Mouse (Mus musculus) frontal cortex, postnatal 10 days (tissue): ENCODE data around the gene Fxyd5.

Experiments
- DNase-seq, 2 experiments: peaks; one replicate each; pipeline ENCODE4 v3.0.0; 2022; ENCODE audit warnings: low spot score in 2 of 2, mixed read lengths in 1 of 2

Fxyd5 gene

DNA sequence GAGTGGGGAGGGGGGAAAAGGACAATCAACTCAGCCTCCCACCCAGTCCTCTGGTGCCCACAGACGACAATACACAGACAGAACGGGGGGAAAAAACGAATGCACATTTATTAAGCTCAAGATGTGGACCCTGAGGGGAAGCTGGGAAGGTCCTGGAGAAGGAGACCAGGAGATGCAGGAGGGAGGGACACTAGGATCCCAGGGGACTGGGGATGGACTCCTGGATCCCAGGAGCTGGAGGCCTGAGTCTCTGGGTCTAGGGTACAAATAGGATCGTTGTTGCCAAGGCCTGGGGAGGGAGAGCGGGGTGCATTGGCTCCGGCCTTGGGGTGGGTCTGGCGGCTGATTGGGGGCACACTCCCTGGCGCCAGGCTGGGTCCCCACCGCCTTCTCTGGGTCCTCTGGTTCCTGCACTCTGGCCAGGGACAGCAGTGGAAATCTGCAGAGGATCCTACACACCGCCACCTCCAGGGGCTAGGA, at the start of gene Fxyd5:
Gene Fxyd5, minus strand, starts transcription at position 51 of the 480 bp plus-strand sequence.
- DNase-seq, result no peak

DNA sequence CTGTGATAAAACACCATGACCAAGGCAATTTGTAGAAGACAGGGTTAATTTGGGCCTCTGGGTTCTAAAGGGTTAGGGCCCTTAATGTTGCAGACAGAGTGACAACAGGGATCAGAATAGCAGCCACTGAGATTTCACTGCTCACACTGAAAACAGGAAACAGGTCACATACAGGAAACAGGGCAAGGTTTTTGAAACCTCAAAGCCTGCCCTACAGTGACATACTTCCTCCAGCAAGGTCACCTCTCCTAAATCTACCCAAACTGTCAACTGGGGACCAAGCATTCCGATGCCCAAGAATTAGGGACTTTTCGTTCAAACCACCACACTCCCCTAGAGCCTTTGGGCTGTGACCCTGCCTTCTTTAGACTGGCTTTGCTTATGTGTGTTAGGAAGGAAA, 47.4 kb upstream of the Fxyd5 start:
- DNase-seq, result no peak

DNA sequence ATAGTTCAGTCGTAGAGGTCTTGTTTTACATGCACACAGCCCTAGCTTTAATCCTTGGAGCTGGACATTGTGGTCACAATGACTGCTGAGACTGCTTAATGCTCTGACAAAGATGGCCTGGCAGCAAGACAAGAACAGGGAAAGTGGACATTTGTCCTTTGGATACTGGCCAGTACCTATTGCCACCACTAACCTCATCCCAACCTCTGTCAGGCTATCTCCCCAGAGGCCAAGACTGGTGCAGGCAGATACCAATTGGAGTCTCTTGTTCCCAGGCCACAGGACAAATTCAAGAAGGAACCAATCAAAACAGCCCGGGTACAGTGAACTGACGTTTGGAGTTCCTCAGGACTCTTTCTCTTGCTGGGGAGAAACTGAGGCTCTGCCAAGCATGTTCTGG, 45.9 kb upstream of the Fxyd5 start:
- DNase-seq, result no peak

DNA sequence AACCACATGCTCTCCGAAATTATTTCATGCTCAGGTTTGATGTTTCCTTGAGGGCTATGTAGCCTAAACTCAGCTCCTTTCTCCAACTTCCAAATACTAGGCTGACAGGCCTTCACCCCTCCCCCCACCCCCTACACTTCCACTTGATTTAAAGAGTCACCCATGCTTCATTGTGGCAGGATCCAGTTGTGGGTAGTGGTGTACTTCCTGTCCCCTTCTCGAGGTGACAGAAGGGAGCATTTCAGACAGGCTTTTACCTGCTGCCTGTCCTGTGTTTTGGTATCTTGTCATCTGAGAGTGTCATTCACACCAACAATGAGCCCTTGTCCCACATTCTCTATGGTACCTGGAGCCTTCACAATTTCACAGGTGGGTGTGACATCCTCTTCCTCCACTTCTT, 45.0 kb upstream of the Fxyd5 start:
- DNase-seq, result no peak

DNA sequence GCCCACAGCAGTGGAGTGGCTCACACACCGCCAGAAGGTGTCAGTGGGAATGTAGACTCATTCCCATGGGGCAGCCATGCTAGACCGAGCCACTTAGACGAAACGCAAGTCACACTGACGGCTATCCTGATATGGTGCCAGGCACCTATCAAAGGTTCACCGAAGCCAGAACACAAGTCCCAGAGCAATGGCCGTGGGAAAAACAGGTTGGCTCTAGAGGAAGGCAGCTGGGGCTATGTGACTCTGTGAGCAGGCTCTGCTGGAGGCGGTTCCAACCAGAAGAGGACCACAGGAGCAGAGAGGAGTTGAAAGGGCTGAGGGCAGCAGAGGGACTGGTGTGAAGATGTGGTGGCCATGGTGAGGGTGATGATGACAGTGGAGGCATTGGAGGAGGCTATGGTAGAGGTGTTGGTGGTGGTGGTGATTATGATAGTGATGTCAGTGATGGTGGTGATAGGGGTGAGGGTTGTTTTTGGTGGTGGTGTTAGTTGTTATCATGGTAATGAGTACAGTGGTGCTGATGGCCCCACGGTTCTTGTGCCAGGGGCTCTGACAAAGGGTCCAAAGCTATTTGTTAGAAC, 44.0 kb upstream of the Fxyd5 start:
- DNase-seq, result no peak

DNA sequence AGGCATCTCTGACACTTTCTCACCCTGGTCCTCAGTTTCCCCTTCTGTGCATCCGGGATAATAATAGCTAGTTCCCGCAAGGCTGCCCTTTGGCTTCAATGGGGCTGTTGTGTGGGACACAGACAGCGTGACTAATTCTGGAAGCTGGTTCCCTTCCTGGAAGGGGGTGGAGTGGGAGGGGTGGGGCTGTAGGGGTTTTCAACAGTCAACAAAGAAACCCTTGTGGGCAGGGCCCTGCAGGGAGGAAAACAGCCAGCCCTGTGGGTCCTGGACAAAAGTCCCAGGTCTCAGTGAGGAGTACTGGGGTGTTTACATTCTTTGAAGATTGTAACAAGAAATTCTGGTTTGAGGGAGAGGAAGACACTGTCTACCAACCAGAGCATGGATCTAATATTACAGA, 42.9 kb upstream of the Fxyd5 start:
- DNase-seq, result no peak

DNA sequence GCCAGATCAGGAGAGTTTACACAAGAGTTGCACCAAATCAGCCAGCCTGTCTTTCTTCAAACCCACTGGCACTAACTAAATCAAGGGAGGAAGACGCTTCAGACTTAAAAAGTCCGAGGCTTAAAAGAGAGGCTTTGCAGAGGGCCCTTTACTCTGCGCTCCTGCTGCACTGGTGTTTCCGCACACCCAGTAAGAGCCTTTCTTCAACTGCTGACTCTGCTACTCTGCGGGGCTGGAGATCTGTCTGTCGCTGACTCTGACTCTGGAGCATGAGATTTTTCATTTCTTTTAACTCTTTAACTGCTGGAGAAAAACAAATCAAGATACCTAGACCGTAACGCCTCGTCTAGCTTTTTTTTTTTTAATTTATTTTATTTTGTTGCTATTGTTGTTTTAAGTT, 41.9 kb upstream of the Fxyd5 start:
- no peak for DNase-seq

DNA sequence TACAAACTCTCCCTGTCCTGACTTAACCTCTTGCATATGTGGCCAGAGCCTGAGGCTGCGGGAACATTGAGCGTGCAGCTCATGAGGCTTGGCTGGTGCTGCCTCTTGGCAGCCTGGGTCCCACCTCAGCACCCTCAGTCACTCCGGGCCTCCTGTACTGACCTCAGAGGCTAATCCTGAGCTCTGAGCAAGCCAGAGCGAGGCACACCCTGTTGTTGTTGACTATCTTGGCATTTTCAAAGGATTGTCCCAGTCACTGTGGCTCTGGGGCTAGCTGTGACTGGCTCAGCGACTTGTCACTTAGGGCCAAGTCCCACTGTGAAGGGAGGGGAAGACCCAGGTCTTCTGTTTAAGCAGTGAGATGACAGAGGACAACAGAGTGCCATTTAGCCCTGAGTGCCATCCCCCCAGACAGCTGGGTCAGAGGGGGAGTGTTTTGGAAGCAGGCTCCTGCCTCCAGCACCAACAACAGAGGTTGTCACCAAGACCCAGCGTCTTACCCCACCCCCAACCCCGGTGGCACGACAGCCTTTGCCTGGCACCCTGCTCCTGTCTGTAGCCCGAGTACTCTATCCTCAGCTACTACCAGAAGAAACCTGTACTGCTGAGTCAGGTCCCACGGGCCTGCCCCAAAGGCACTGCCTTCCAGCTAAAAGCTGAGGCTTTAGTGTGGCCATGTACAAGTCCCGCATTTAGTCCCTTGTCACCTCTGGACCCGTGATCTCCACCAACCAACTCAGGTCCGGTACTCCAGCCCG, 40.7 kb upstream of the Fxyd5 start:
- DNase-seq, result peak; percentile 46 to 47

DNA sequence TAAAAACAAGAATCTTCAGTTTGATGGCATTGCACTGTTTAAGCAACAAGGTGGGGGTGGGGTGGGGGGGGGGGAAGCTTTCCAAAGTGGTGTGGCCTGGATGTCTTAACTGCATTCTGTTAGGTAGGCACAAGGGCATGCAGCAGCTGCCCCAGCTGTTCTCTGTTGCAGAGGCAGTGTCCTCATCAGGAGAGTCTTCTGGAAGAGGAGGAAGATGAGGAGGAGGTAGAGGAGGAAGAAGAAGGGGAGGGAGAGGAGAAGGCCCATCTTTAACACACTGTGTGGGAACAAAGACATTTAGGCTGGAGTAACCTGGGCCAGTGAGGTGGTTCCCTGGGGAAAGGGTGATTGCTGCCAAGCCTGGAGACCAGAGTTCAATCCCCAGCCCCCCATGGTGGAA, 39.8 kb upstream of the Fxyd5 start:
- DNase-seq, result no peak

DNA sequence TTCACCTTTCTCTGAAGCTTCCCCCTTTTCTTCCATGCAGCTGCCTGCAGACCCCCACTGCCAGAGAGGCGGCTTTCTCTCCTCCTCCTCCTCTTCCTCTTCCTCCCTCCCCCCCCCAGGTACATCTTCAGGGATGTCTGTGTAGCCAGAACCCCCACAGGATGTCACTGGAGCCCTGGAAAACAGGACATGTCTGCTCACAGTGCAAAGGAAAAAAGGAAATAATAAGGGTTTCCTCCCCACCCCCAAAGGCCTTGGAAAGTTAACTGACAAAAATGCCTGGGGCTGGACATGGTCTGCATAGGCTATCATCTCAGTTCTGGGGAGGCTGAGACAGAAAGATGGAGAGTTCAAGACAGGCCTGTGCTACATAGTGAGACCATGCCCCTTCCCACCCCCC, 38.8 kb upstream of the Fxyd5 start:
- no peak for DNase-seq

DNA sequence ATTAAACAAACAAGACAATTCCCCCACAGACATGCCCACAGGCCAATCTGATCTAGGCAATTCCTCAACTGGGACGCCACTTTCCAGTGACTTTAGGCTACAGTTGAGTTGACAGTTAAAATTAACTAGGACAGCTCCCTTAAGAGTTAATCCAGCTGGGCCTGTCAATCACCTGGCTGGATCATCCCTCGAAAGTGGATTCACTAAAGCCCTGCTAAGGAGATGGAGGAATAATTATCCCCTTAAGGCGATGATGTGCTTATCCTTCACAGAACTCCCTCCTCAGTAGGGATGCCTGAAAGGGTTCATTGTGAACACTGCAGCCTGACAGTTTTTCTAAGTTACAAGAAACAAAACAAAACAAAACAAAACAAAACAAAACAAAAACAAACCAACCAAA, 38.3 kb upstream of the Fxyd5 start:
- no peak for DNase-seq

DNA sequence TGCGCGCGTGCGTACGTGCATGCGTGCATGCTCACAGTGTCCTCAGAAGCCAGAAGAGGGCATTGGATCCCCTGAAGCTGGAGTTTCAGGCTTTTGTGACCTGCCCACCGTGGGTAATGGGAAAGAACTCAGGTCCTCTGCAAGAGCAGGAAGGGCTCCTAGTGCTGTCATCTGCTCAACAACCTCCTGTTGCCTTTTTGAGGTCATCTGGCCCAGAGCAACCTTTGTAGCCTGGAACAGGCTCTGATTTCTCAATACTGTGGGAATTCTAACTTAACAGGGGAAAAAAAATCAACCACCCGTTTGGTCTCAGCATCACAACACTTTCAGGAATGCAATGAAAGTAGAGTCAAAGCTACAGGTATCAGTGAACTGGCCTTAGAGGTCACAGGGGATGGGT, 37.4 kb upstream of the Fxyd5 start:
- DNase-seq, result no peak

DNA sequence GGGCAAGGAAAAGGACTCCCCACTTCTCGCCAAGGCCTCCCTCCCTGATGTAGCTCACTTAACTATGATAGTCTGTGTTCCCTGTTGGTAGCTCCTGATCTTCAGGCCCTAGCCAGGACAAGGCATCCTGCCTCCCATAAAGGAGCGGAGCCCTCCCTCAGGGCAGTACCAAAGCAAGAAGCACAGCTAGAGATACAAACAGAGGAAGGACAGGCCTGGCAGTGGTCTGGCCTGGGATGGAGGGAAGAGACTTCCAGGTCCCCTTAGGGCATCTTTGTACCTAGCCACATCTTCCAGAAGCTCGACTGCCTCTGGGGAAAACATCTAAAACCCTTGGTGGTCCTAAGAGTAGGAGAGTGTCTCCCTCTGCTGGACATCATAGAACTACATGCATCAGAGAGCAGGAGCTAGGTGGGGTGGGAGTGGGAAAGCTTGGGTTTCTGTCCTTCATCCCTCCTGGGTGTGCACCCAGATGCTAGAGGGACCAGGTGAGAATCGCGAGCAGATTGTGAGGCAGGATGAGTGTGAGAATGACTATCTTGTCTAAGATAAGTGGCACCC, 35.7 kb upstream of the Fxyd5 start:
- peak in 1 of 2 experiments; percentile 55 for DNase-seq

DNA sequence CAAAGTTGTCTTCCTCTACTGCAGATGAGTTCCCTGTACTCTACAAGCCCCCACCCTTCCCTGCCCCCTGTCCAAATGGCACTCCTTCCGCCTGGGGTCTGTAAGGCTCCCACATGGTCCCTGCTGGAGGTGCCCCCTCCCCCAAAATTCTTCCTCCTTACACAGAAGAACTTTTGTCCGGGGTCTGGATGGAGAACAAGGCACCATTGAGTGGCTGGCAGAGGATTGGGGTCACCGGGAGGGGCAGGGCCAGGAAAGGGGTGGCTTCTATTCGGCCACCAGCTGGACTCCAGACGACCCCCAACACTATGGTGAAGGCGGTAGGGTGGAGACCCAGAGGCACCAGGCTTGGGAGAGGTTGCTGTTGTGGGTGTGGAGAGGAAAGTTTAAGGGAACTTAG, 35.2 kb upstream of the Fxyd5 start:
- DNase-seq, result peak; percentile 57 to 69

DNA sequence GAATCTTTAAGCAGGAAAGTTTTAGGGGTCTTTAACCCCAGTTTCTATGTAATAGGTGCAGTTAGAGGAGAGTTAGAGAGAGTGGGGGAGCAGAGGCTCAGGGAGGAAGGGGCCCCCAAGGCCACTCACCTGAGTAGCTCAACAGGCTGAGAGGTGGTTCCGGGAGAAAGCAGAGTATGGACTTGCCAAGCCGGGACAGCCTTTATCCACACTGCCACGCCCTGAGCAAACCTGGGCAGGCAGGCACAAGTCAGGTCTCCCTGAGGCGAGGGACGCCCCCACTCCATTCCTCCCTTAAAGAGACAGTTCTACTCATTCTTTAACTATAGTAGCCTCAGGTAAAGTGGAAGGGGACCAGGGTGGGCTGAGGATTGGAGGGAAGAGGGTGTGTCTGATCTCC, 34.2 kb upstream of the Fxyd5 start, which contains the start of gene Fxyd3:
Gene Fxyd3, minus strand, starts transcription at position 213 of the 400 bp plus-strand sequence.
- no peak for DNase-seq

DNA sequence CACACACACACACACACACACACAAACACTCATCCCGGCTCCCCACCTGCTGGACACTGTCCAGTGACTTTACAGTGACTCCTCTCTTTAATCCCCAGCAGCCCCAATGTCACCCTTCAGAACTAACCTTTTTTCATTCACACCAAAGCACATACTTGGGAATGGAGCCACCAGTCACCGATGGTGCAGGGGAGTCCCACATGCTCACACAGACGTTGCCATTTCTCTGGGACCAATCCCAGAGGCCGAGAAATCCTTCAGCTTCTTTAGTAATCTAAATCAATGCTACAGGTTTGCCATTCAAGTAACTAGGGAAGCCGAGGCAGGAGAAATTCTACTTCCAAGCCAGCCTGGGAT, 32.4 kb upstream of the Fxyd5 start:
- DNase-seq, result no peak

DNA sequence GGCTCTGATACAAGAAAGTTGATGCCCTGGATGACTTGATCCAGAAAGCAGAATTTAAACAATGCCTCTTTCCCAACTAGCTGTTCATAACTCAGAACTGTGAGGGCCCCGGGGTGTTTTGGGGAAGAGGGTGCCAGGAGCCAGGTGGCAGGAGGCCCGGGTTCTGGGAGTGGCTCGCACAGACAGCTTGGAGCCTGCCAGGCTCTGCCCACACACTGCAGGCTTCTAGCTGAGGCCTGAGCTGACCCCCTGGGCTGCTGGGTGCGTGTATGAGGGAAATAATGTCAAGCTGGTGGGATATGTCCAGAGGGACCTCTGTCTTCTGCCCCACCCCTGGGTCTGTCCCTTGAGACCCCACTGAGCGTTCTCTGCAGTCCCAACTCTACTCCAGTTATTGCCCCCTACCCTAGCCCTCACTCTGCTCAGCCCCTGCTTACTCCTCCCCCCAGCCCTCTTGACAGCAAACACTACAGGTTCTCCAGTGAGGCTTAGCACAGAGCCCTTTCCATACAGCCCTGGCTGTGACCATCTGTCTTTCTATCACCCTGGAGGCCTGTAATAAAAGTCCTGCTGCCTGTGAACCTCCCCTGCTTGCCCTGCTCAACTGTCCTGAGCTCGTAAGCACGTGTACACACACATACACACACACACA, 31.9 kb upstream of the Fxyd5 start:
- DNase-seq, result no peak

DNA sequence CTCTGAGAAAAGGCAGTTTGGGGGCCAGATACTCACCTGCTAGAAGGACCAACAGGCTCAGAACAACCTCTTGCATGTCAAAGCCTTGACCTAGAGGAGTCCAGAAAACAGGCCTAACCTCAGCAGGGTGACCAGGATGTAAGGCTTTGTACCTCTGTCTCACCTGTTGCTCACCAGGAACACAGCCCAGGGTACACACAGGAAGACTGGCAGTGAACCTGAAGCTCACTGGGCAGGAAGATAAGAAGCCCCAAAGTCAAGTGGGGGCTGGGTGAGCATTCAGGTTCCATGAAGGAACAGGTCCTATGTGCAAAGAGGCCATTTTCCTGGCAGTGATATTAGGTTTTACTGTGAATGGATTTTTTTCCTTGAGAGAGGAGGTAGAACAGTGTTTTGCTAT, 31.3 kb upstream of the Fxyd5 start:
- no peak for DNase-seq

DNA sequence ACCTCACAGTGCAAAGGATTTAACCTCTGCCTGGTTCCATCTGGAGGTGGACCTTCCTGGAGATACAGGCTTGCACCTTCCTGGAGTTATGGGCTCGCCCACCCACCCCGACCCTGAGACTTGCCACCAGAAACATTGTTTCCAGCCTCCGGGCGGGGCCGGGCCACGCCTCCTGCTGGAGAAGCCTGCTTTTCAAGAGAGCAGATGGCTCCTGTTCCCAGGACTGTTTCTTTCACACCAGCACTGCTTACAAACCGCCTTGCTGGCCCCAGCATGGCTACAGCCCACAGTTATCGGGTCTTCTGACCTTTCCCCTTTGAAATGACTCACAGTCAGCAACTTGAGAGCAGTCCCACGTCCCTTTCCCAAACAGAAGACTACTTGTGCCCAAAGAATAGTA, 30.0 kb upstream of the Fxyd5 start:
- DNase-seq, result no peak

DNA sequence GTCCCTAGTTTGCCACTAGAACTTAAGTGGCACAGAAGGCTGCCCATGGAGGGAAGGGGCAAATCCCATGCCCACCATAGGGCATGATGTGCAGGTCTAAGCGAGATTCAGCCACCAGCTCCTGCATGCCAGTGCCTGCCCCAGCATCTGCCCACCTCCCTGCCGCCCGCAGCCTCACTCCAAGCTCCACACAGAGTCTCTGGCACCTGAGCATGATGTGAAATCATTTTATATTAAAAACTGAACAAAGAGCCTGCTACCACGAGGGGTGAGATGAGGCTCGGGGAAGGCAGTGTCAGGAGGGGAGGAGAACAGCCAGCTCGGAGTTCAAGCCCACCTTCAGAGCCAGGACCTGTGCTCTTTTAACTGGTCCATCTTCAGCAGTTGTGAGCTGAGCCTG, 28.0 kb upstream of the Fxyd5 start:
- DNase-seq, result no peak

DNA sequence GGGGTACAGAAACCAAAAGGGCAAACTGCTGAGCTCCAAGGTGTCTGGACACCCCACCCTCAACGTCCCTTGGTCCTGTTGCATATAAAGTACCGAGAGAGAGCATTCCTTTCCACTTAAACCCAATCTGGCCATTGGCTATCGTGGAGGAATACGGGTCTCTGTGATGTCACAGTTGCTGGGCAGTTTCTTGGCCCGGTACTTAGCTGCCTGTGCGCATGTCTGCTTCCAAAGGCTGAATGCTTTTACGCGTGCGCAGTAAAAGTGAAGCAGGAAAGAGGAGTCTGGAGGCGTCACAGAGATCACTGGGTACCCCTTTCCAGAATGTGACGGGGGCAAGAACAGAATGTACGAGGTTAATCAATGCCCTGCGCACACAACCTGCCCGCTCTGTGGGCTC, 27.2 kb upstream of the Fxyd5 start:
- DNase-seq, result no peak

DNA sequence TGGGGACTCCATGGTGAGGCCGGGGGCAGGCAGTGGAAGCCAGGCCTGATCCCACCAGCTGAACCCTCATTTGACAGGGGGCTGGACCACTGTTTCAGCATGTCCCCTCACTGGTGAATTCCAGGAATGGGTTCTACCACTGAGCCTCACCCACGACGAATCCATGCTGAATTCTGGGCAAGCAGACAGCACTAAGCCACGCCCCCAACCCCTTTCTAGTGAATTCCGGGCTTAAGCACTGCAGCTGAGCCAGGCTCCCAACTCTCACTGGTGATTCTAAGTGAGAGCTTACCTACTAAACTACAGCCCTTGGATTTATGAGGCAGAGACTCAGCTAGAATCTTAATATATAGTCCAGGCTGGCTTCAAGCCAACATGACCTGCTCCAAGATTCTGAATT, 25.6 kb upstream of the Fxyd5 start:
- peak in 1 of 2 experiments; percentile 40 for DNase-seq

DNA sequence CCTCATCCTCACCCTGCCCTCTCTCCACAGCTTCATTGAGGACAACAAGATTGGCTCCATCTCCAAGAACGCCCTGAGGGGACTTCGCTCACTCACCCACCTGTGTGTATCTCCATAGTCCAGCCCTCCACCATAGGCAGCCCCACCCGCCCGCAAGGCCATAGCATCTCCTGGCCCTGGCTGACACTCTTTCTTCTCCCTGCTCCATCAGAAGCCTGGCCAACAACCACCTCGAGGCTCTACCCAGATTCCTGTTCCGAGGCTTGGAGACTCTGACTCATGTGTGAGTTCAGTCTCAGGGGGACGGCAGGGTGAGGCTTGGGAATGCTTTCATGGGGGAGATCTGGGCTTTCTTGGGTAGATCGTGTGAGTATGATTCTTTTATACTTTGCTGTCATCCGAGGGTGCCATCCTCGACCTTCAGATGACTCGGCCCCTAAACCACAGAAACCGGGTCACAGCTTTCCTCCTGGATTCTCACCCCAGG, 20.8 kb upstream of the Fxyd5 start:
- DNase-seq, result no peak
